Mouse (Mus musculus): ENCODE results near the gene Slc38a7. TPM values are rescaled to one million over a fixed set of nuclear protein-coding genes. Genes with fewer than 3 reads are reported as not detected.
"Not testable (repeated sequence)": the region's sequence is repeated elsewhere in the genome, so short reads cannot be mapped to it uniquely, and the experiment has no call there.

Slc38a7 gene
- polyA plus RNA-seq, 1 experiment from 2014 or later, result 26.2 TPM

- H3K9ac ChIP-seq (ENCODE audit: low read depth, low read length), result no peak overlapping the region
- WGBS, result 60% methylated on average over 2 of the region's 2 CpGs
- H3K4me1 ChIP-seq (ENCODE audit: control insufficient read depth, insufficient read depth, low read depth, low read length), result peaks cover 9% of the 10 kb centered on the region
- H3K9me3 ChIP-seq (ENCODE audit: control insufficient read depth, low read length), result no peaks in the 10 kb centered on the region
- H3K4me3 ChIP-seq (ENCODE audit: low read length), result peak overlapping the region; percentile 90
- H3K4me2 ChIP-seq (ENCODE audit: low read length), result peak overlapping the region; percentile 95
- no peaks in the 10 kb centered on the region for H3K36me3 ChIP-seq (ENCODE audit: control insufficient read depth, insufficient read depth, low read length)
- no peak for ATAC-seq
- H3K27ac ChIP-seq (ENCODE audit: low read depth, low read length), result no peak overlapping the region
- no peaks in the 10 kb centered on the region for H3K27me3 ChIP-seq (replicated peaks; ENCODE audit: control insufficient read depth, insufficient read depth, low read length)
These were observed 47.9 kb downstream of the Slc38a7 start for GRCm38 (mm10) chr8:95805482-95805881.

DNA sequence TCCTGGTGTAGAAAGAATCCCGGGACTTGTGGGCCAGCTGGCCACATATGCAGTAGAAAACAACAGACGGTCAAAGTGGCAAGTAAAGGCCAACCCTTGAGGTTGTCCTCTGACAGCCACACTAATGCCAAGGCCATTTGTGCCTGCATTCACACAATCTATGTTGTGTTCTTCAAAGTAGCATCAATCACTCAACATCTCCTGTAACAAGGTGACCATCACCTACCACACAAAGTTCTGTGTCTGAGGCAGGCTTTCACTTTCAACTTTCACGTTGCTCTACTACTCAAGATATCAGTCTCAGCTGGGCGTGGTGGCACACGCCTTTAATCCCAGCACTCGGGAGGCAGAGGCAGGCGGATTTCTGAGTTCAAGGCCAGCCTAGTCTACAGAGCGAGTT, 51.1 kb downstream of the Slc38a7 start:
- H3K4me3 ChIP-seq (ENCODE audit: low read length), result no peak overlapping the region
- H3K9me3 ChIP-seq (ENCODE audit: control insufficient read depth, low read length), result no peaks in the 10 kb centered on the region
- ATAC-seq, result no peak
- H3K27ac ChIP-seq (ENCODE audit: low read depth, low read length), result no peak overlapping the region
- H3K9ac ChIP-seq (ENCODE audit: low read depth, low read length), result no peak overlapping the region
- no peaks in the 10 kb centered on the region for H3K36me3 ChIP-seq (ENCODE audit: control insufficient read depth, insufficient read depth, low read length)
- no peaks in the 10 kb centered on the region for H3K27me3 ChIP-seq (replicated peaks; ENCODE audit: control insufficient read depth, insufficient read depth, low read length)
- WGBS, result 95% methylated on average over 8 of the region's 8 CpGs
- peaks cover 9% of the 10 kb centered on the region for H3K4me1 ChIP-seq (ENCODE audit: control insufficient read depth, insufficient read depth, low read depth, low read length)
- no peak overlapping the region for H3K4me2 ChIP-seq (ENCODE audit: low read length)

GRCm38 (mm10) chr8:95801476-95802064, 51.8 kb downstream of the Slc38a7 start:
- 100% methylated on average over 1 of the region's 1 CpGs for WGBS

GRCm38 (mm10) chr8:95800353-95800752, 53.0 kb downstream of the Slc38a7 start:
- 91% methylated on average over 3 of the region's 3 CpGs for WGBS
- no peak overlapping the region for H3K4me2 ChIP-seq (ENCODE audit: low read length)
- no peak for ATAC-seq

More at GRCm38 (mm10) chr8:95801476-95802064, 51.8 kb downstream of the Slc38a7 start:
- Histone ChIP-seq H3K4me1 (ENCODE audit: control insufficient read depth, insufficient read depth, low read depth, low read length) (peaks cover 9% of the 10 kb centered on the region), H3K36me3 (ENCODE audit: control insufficient read depth, insufficient read depth, low read length) (no peaks in the 10 kb centered on the region), H3K4me2 (ENCODE audit: low read length) (no peak overlapping the region), H3K27me3 (replicated peaks; ENCODE audit: control insufficient read depth, insufficient read depth, low read length) (no peaks in the 10 kb centered on the region), H3K9ac (ENCODE audit: low read depth, low read length) (no peak overlapping the region), H3K27ac (ENCODE audit: low read depth, low read length) (no peak overlapping the region), H3K4me3 (ENCODE audit: low read length) (no peak overlapping the region), H3K9me3 (ENCODE audit: control insufficient read depth, low read length) (no peaks in the 10 kb centered on the region)
- no peak for ATAC-seq

DNA sequence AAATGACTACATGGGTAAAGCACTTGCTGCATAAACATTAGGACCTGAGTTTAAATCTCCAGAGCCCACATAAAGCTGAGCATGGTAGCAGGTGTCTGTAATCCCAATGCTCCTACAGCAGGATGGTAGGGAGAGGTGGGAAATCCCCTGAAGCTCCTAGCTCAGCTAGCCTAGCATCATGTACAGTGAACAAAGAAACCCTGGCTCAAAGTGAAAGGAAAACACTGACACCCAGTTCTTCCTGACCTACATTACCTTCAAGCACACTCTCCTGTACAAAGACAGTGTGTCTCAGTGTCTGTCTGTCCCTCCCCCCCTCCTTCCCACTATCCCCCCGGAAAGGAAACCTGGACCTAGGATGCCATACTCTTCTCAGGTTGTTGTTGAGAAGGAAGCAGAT, 53.4 kb downstream of the Slc38a7 start:
- ATAC-seq, result no peak
- Histone ChIP-seq H3K36me3 (ENCODE audit: control insufficient read depth, insufficient read depth, low read length) (no peaks in the 10 kb centered on the region), H3K27ac (ENCODE audit: low read depth, low read length) (no peak overlapping the region), H3K9me3 (ENCODE audit: control insufficient read depth, low read length) (no peaks in the 10 kb centered on the region), H3K4me1 (ENCODE audit: control insufficient read depth, insufficient read depth, low read depth, low read length) (no peaks in the 10 kb centered on the region; the same call in 1 of the 2 replicates), H3K4me3 (ENCODE audit: low read length) (no peak overlapping the region), H3K27me3 (replicated peaks; ENCODE audit: control insufficient read depth, insufficient read depth, low read length) (no peaks in the 10 kb centered on the region), H3K9ac (ENCODE audit: low read depth, low read length) (no peak overlapping the region), H3K4me2 (ENCODE audit: low read length) (no peak overlapping the region)
- WGBS, result 86% methylated on average over 1 of the region's 1 CpGs

More at GRCm38 (mm10) chr8:95800353-95800752, 53.0 kb downstream of the Slc38a7 start:
- Histone ChIP-seq H3K4me3 (ENCODE audit: low read length) (no peak overlapping the region), H3K9ac (ENCODE audit: low read depth, low read length) (no peak overlapping the region), H3K4me1 (ENCODE audit: control insufficient read depth, insufficient read depth, low read depth, low read length) (peaks cover under 1% of the 10 kb centered on the region), H3K27me3 (replicated peaks; ENCODE audit: control insufficient read depth, insufficient read depth, low read length) (no peaks in the 10 kb centered on the region), H3K27ac (ENCODE audit: low read depth, low read length) (no peak overlapping the region), H3K36me3 (ENCODE audit: control insufficient read depth, insufficient read depth, low read length) (no peaks in the 10 kb centered on the region), H3K9me3 (ENCODE audit: control insufficient read depth, low read length) (no peaks in the 10 kb centered on the region)

- no peak overlapping the region for H3K27ac ChIP-seq (ENCODE audit: low read depth, low read length)
- H3K36me3 ChIP-seq (ENCODE audit: control insufficient read depth, insufficient read depth, low read length), result no peaks in the 10 kb centered on the region
- H3K4me2 ChIP-seq (ENCODE audit: low read length), result no peak overlapping the region
- no peaks in the 10 kb centered on the region for H3K4me1 ChIP-seq (ENCODE audit: control insufficient read depth, insufficient read depth, low read depth, low read length)
- no peak overlapping the region for H3K9ac ChIP-seq (ENCODE audit: low read depth, low read length)
- H3K4me3 ChIP-seq (ENCODE audit: low read length), result no peak overlapping the region
- no peaks in the 10 kb centered on the region for H3K9me3 ChIP-seq (ENCODE audit: control insufficient read depth, low read length)
- H3K27me3 ChIP-seq (replicated peaks; ENCODE audit: control insufficient read depth, insufficient read depth, low read length), result no peaks in the 10 kb centered on the region
- no peak for ATAC-seq
- WGBS, result 95% methylated on average over 6 of the region's 6 CpGs
These were observed 54.2 kb downstream of the Slc38a7 start for GRCm38 (mm10) chr8:95799117-95799516.

DNA sequence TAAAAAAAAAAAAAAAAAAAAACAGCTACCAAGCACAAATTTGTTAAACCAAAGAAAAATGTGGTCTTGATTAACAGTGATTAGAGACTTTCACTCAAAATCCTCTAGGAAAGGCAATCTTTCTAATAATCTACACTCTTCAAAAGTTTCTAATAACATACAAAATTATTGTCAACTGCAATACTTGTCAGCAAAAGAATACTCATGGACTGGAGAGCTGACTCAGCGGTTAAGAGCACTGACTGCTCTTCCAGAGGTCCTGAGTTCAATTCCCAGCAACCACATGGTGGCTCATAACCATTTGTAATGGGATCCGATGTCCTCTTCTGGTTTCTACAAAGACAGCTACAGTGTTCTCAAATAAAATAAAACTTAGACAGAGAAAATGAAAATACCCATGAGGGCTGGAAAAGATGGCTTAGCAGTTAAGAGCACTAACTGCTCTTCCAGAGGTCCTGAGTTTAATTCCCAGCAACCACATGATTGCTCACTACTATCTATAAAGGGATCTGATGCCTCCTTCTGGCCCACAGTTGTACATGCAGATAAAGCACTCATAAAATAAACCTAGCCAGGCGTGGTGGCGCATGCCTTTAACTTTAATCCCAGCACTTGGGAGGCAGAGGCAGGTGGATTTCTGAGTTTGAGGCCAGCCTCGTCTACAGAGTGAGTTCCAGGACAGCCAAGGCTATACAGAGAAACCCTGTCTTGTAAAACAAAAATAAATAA, 57.8 kb downstream of the Slc38a7 start:
- not testable (repeated sequence) for H3K4me3 ChIP-seq (ENCODE audit: low read length); H3K36me3 ChIP-seq (ENCODE audit: control insufficient read depth, insufficient read depth, low read length); H3K4me1 ChIP-seq (ENCODE audit: control insufficient read depth, insufficient read depth, low read depth, low read length); H3K4me2 ChIP-seq (ENCODE audit: low read length); ATAC-seq; H3K9me3 ChIP-seq (ENCODE audit: control insufficient read depth, low read length); H3K27me3 ChIP-seq (replicated peaks; ENCODE audit: control insufficient read depth, insufficient read depth, low read length); H3K9ac ChIP-seq (ENCODE audit: low read depth, low read length); H3K27ac ChIP-seq (ENCODE audit: low read depth, low read length)
- 95% methylated on average over 5 of the region's 5 CpGs for WGBS

Other genes starting within 250 kb of the Slc38a7 start
- gene Gins3, start 220.1 kb downstream of the Slc38a7 start, polyA plus RNA-seq (2015; fragmentation: Nextera tagmentation; extraction: Ambion mirVana), result 7.5 and 7.7 TPM in 2 replicates
- 571 and 665 TPM in 2 replicates for gene Ndrg4, start 176.6 kb downstream of the Slc38a7 start, polyA plus RNA-seq (2015; fragmentation: Nextera tagmentation; extraction: Ambion mirVana)
- 28.0 and 30.6 TPM in 2 replicates for gene Setd6, start 137.7 kb downstream of the Slc38a7 start, polyA plus RNA-seq (2015; fragmentation: Nextera tagmentation; extraction: Ambion mirVana)
- 31.3 and 42.3 TPM in 2 replicates for gene Cnot1, start 46.1 kb downstream of the Slc38a7 start, polyA plus RNA-seq (2015; fragmentation: Nextera tagmentation; extraction: Ambion mirVana)
- 228 and 256 TPM in 2 replicates for gene Sap18b, start 28.2 kb downstream of the Slc38a7 start, polyA plus RNA-seq (2015; fragmentation: Nextera tagmentation; extraction: Ambion mirVana)
- gene Got2, start 35.0 kb upstream of the Slc38a7 start, polyA plus RNA-seq (2015; fragmentation: Nextera tagmentation; extraction: Ambion mirVana), result 243 and 252 TPM in 2 replicates

Measured in hindbrain, embryonic 16.5 days (tissue).